Mouse (Mus musculus) lung, adult 2 months (tissue): ENCODE data around the gene Rapgefl1. TPM values are rescaled to one million over a fixed set of nuclear protein-coding genes. Genes with fewer than 3 reads are reported as not detected.

Experiments
- DNase-seq: peaks from one replicate; pipeline ENCODE4 v3.0.0; 2022
- H3K4me1 ChIP-seq: fragments of 200-500 bp; 2 replicates; pipeline ENCODE4 v1.6.1; 2011; ENCODE audit warnings: low read length; ENCODE audit not compliant: control insufficient read depth, insufficient read depth
- H3K4me3 ChIP-seq: fragments of 200-500 bp; replicated peaks from 2 replicates; pipeline ENCODE3; 2011; ENCODE audit warnings: low read depth, mild to moderate bottlenecking, control low read depth, low read length; ENCODE audit errors: extremely low read depth
- CTCF ChIP-seq: fragments of 200-500 bp; IDR thresholded peaks from 2 replicates; pipeline ENCODE4 v1.5.1; 2011; ENCODE audit warnings: mild to moderate bottlenecking, low read length, control low read depth; ENCODE audit not compliant: insufficient read depth
- POLR2A ChIP-seq: fragments of 200-500 bp; IDR thresholded peaks from 2 replicates; pipeline ENCODE4 v1.6.1; 2011; ENCODE audit warnings: low read depth, mild to moderate bottlenecking, control low read depth, low read length, borderline replicate concordance; ENCODE audit errors: extremely low read depth
- WGBS: fragments of 180-500 bp; shearing (Covaris S2); methylation state at CpG from one replicate; pipeline ENCODE4 v1.1.7; 2018; 5-methylcytosine and 5-hydroxymethylcytosine counted together
- polyA plus RNA-seq: library from polyadenylated mRNA; depleted of rRNA; stranded (reverse); fragments of >200 nt; gene quantifications from 2 replicates; pipeline ENCODE4 v1.2.3, GENCODE M21; 2012; rRNA removed

The Rapgefl1 gene
- 3.4 and 18.4 TPM in 2 replicates for polyA plus RNA-seq

DNA sequence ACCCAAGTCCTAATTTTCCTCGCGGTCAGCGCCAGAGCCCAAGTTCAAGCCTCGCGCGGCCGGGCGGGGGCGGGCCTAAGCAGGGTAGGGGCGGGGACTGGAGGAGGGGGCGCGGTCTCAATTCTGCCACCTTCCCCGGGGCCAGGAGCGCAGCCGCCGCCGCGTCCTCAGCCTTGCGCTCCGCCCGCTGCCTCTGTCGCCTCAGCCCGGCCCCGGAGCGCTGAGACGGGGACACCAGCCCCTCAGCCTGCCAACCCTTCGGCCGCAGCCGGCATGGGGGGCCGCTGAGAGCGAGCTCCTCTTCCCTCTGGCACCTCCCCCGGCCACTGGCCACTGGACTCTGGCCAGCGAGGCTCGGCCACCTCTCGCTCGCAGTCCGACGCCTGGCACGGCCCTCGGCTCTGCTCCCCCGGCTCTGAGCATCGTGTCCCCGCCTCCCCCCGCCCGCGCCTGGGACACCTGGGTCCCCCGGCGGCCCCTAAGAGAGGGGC is at the start of gene Rapgefl1:
Gene Rapgefl1, plus strand, starts transcription at position 135 of the 491 bp plus-strand sequence.
- whole genome bisulfite sequencing: 1% methylated on average over 45 of the region's 48 CpGs
- no peak for TF ChIP-seq CTCF
- TF ChIP-seq POLR2A: no peak
- peak; percentile 82 for DNase-seq
- H3K4me1 ChIP-seq: peaks cover 4% of the 10 kb centered on the region
- peak within 1 kb of the TSS; percentile 66 for H3K4me3 ChIP-seq

DNA sequence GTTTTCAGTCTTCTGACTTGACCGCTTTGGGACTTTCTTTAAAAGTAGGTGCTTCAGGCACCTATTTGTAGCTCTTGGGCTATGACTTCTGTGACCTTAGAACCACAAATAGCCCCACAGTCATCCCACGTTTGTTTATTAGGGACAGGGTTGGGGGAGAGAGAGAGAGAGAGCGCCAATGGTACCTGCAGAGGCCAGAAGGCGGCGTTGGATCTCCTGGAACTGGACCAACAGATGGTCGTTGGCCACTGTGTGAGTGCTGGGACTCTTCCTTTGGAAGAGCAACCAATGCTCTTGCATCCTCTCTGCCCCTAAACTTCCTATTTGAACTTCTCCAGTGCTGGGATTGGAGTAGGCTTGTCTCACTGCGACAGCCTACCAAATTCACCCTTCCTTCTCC is 49.4 kb upstream of the Rapgefl1 start:
- H3K4me1 ChIP-seq: peaks cover 26% of the 10 kb centered on the region
- H3K4me3 ChIP-seq: no peak overlapping the region
- TF ChIP-seq POLR2A (no peak), CTCF (no peak)
- DNase-seq: no peak
- WGBS: 21% methylated on average over 7 of the region's 7 CpGs

DNA sequence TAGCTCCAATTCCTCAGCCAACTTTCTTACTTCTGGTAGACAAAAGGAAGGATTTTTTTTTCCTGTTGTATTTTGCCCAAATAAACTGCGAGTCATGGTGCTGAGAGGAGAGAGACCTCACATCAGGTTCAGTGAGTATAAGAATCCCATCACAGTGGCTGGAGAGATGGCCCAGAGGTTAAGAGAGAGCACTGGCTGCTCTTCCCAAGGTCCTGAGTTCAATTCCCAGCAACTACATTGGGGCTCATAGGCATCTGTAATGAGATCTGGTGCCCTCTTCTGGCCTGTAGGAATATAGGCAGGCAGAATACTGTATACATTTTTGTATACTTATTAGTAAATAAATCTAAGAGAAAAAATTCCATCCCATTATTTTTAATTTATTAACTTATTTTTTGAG is 48.9 kb upstream of the Rapgefl1 start:
- no peak for TF ChIP-seq CTCF
- TF ChIP-seq POLR2A: no peak
- peaks cover 24% of the 10 kb centered on the region for H3K4me1 ChIP-seq
- 81% methylated on average over 1 of the region's 1 CpGs for WGBS
- H3K4me3 ChIP-seq: no peak overlapping the region
- DNase-seq: no peak

DNA sequence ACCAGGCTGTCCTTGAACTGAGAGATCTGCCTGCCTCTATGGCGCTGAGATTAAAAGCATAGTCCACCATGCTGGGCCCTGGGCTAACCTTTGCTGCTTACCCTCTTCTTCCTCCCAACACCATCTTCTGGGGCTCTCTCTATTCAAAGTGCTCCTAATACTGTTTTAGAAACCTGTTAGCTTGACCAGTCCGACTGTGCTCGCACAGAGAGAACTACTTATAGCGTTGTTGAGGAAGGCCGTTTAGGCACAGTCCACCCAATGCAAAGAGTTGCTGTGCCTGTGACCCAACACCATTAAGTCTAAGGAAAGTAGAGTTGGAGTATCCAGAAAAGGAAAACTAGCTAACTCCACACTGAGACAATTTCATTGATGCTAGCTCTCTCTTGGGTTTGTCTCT is 48.4 kb upstream of the Rapgefl1 start:
- no peak for TF ChIP-seq POLR2A
- TF ChIP-seq CTCF: no peak
- Histone ChIP-seq H3K4me1 (peaks cover 19% of the 10 kb centered on the region), H3K4me3 (no peak overlapping the region)
- no peak for DNase-seq
- WGBS: 85% methylated on average over 5 of the region's 5 CpGs

DNA sequence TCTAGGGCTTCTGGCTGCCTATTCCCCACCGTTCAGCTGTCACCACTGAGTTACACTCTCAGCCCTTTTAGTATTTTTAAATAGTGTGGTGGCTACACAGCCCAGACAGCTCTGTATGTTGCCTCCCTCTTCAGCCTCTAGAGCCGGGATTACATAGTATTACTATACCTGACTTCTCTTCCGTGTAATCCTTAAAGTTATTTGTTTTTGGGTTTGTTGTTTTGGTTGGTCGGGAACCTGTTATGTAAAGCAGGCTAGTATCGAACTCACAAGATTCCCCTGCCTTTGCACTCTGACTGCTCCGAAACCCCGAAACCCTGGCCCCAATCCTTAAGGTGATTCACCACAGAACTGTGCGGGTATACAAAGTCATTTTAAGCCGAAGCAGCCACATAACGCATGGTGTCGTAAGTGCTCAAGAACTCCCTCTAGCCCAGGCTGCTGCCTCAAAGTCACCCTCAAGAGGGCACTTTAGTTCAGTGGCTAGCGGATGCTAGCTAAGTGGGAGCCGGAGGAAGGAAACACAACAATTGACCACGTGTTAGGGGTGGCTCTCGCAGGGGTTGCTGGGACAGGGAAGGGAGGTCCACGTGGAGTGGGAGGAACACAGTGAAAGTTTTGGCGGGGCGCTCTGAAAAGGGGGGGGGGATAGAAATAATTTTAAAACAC is 47.9 kb upstream of the Rapgefl1 start:
- H3K4me1 ChIP-seq: peaks cover 16% of the 10 kb centered on the region
- TF ChIP-seq CTCF (peak; percentile 82), POLR2A (peak; percentile 58; the same call in 1 of the 2 replicates)
- H3K4me3 ChIP-seq: peak overlapping the region; percentile 12
- 5% methylated on average over 18 of the region's 18 CpGs for WGBS
- peak; percentile 80 for DNase-seq

DNA sequence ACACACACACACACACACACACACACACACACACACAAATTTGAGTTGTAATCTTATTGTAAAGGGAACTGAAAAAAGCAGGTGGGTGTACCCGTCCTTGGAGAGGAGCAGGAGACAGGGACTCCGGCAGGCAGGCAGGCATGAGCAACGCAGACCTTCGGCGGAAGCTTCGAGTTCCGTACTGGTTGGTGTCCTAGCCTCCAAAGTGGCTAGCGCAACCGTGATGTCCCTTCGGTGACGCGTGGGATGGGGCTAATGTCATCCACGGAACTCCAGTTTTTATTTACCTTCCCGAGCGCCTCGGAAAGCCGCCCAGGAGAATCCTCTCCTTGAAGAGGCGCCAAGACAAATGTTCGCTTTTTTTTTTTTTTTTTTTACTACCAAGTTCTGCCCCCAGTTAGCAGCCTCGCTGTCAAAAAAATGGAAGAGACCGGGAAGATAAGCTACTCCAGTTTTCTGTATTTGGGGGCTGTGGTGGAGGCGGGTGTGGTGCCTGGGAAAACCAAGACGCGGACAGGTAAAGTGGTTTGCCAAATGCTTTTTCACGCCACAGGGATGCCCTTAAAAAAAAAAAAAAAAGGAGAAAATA is 47.3 kb upstream of the Rapgefl1 start:
- DNase-seq: no peak
- Histone ChIP-seq H3K4me3 (peak overlapping the region; percentile 67), H3K4me1 (peaks cover 14% of the 10 kb centered on the region)
- TF ChIP-seq CTCF: no peak
- no peak for TF ChIP-seq POLR2A
- WGBS: 1% methylated on average over 25 of the region's 25 CpGs

DNA sequence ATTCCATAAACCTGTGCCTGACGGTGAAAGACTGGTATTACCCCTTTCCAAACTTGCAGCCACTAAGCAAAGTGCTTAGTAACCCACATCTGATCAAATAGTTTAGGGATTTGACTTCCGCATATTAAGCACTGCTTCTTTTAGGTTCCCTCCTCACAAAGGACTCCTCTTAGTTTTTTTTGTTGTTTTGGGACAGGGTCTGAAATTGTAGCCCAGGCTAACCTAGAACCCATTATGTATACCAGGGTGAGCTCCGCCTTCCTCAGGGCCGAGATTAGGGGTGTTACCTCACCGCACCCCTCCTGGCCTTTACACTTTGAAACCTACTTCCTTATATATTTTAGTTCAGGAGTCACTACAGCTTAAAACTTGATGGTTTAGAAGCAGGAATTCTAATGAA is 46.8 kb upstream of the Rapgefl1 start:
- 30% methylated on average over 5 of the region's 5 CpGs for WGBS
- Histone ChIP-seq H3K4me3 (no peak overlapping the region), H3K4me1 (peaks cover 14% of the 10 kb centered on the region)
- no peak for TF ChIP-seq CTCF
- no peak for TF ChIP-seq POLR2A
- no peak for DNase-seq

DNA sequence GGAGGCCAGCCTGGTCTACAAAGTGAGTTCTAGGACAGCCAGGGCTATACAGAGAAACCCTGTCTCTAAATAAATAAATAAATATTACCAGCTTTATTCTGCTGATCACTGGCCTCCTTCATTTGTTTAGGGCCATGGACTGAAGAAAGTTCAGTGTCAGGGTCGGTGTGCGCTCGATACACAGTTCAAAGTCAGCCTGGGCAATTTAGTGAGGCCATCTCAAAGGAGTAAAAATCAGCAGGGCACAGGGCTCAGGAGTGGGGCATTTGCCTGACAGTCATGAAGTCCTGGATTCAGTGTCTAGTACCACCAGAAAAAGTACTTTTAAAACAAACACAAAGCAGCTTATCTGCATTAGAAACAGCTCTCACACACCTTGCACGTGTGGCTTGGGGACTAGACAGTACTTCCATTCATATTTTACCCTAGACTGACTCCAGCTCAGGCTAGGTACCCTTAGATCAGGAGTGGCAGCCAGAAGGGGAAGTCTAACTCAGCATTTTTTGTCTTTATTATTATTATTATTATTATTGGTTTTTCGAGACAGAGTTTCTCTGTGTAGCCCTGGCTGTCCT is 45.9 kb upstream of the Rapgefl1 start:
- no peak for DNase-seq
- H3K4me3 ChIP-seq: no peak overlapping the region
- peaks cover 10% of the 10 kb centered on the region for H3K4me1 ChIP-seq
- 81% methylated on average over 5 of the region's 5 CpGs for WGBS
- no peak for TF ChIP-seq CTCF
- TF ChIP-seq POLR2A: no peak

DNA sequence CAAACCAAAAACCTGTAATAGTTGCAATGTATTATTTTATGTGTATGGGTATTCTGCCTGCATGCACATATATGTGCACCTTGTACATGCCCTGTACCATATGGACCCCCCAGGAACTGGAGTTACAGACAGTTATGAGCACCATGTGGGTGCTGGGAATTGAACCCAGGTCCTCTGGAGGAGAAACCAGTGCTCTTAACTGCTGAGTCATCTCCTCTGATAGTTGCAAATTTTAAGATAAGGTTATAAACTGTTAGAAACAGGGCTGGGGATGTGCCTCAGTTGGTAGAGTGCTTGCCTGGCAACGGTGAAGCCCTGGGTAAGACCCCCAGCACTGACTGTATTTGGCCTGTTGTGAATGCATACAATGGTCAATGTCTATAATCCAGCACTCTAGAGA is 45.1 kb upstream of the Rapgefl1 start:
- 90% methylated on average over 1 of the region's 1 CpGs for WGBS
- peaks cover 6% of the 10 kb centered on the region; the same call in 1 of the 2 replicates for H3K4me1 ChIP-seq
- DNase-seq: no peak
- no peak overlapping the region for H3K4me3 ChIP-seq
- no peak for TF ChIP-seq CTCF
- TF ChIP-seq POLR2A: no peak
